Mouse (Mus musculus) neural tube, postnatal 0 days (tissue): ENCODE measurements around the gene Clcn6. TPM values are rescaled to one million over a fixed set of nuclear protein-coding genes. Genes with fewer than 3 reads are reported as not detected.

Source experiments
- polyA plus RNA-seq: library from polyadenylated mRNA; unstranded; fragments of >200 nt; fragmentation: Nextera tagmentation; extraction: Ambion mirVana; gene quantifications from 2 replicates; pipeline ENCODE4 v1.2.1, GENCODE M21; 2015

The Clcn6 gene
- polyA plus RNA-seq = 21.0 and 23.1 TPM in 2 replicates

GRCm38 (mm10) chr4:148038600-148039253 is at the start of gene Clcn6, which contains the start of gene Mthfr:
Gene Clcn6, minus strand, starts transcription at chr4:148038821.
Gene Mthfr, plus strand, starts transcription at chr4:148039077.

GRCm38 (mm10) chr4:148087907-148088527 is 49.4 kb upstream of the Clcn6 start, which contains the start of gene Agtrap:
Gene Agtrap, minus strand, starts transcription at chr4:148088031.

GRCm38 (mm10) chr4:148000202-148000772 is 38.3 kb downstream of the Clcn6 start, which contains the start of gene Nppa:
Gene Nppa, plus strand, starts transcription at chr4:148000722.

GRCm38 (mm10) chr4:147985205-147986132 is 53.2 kb downstream of the Clcn6 start, which contains the start of gene Nppb:
Gene Nppb, plus strand, starts transcription at chr4:147985788.

Other genes with a start within 250 kb of the Clcn6 start
- 3.4 and 3.8 TPM in 2 replicates for gene Zfp984, start 229.0 kb downstream of the Clcn6 start, polyA plus RNA-seq
- gene Zfp933, start 190.5 kb downstream of the Clcn6 start, polyA plus RNA-seq = 4.8 and 7.8 TPM in 2 replicates
- gene Miip, start 170.0 kb downstream of the Clcn6 start, polyA plus RNA-seq = 27.0 and 36.2 TPM in 2 replicates
- 4.6 and 4.9 TPM in 2 replicates for gene Fv1, start 169.8 kb downstream of the Clcn6 start, polyA plus RNA-seq
- 68.9 and 75.8 TPM in 2 replicates for gene Mfn2, start 134.1 kb downstream of the Clcn6 start, polyA plus RNA-seq
- gene Plod1, start 102.1 kb downstream of the Clcn6 start, polyA plus RNA-seq = 27.5 and 31.0 TPM in 2 replicates
- 13.4 and 16.0 TPM in 2 replicates for gene 2510039O18Rik, start 97.9 kb downstream of the Clcn6 start, polyA plus RNA-seq
- gene Nppb, start 53.0 kb downstream of the Clcn6 start, polyA plus RNA-seq = 0.40 and 0.83 TPM in 2 replicates
- gene Nppa, start 38.1 kb downstream of the Clcn6 start, polyA plus RNA-seq = 2.5 and 3.0 TPM in 2 replicates
- gene Mthfr, start 256 bp upstream of the Clcn6 start, polyA plus RNA-seq = 13.7 and 14.7 TPM in 2 replicates
- 8.4 and 9.7 TPM in 2 replicates for gene Agtrap, start 49.2 kb upstream of the Clcn6 start, polyA plus RNA-seq
- gene Mad2l2, start 91.6 kb upstream of the Clcn6 start, polyA plus RNA-seq = 94.3 and 102 TPM in 2 replicates
- 2.4 and 2.9 TPM in 2 replicates for gene Draxin, start 91.9 kb upstream of the Clcn6 start, polyA plus RNA-seq
- gene Fbxo6, start 113.3 kb upstream of the Clcn6 start, polyA plus RNA-seq = 24.6 and 26.1 TPM in 2 replicates
- 105 and 121 TPM in 2 replicates for gene Fbxo44, start 121.7 kb upstream of the Clcn6 start, polyA plus RNA-seq
- 64.7 and 72.5 TPM in 2 replicates for gene Fbxo2, start 121.8 kb upstream of the Clcn6 start, polyA plus RNA-seq
- 9.6 and 10.8 TPM in 2 replicates for gene Disp3, start 249.1 kb upstream of the Clcn6 start, polyA plus RNA-seq